10 mouse cellular contexts compared by ENCODE assay signal in the genomic region with DNA sequence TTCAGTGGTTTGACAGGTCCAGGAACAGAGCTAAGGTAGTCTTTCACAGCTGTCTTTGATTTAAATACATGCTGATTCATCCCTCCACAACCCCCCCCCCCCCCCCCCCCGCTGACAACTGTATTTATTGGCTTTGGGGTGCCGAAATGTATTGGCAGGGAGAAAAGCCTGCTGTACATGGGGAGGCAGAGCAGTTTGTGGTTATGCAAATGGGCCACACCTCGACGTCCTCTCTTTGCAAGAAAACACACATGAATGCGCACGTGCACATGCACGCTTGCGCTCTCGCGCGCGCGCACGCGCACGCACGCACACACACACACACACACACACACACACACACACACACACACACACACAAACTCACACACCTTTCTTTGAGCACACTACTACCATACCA. TPM values are rescaled to one million over a fixed set of nuclear protein-coding genes. Genes with fewer than 3 reads are reported as not detected.
DNase-seq lines count a peak whose midpoint lies in the region; ATAC-seq lines count a peak whose summit lies in the region.
"Had no signal": no experiment of that assay in that cellular context is flagged by ENCODE, and none has a peak within 500 bp of the region (broad histone marks: within the 10 kb centered on the region; RNA-seq: fewer than 3 reads in every experiment).

No protein-coding gene starts in this region.

- intact Hi-C loops in heart, postnatal 14 days (cut with DNase I), result no loop called here

- peak overlapping the region; percentile 28 for H3K4me2 ChIP-seq in heart, embryonic 13.5 days

- H3K27ac ChIP-seq in heart, embryonic 13.5 days (replicated peaks), result no peak overlapping the region
- H3K27ac ChIP-seq in midbrain, embryonic 10.5 days (replicated peaks), result no peak overlapping the region

- no peaks in the 10 kb centered on the region for H3K4me1 ChIP-seq in heart, embryonic 13.5 days
- H3K4me1 ChIP-seq in midbrain, embryonic 10.5 days, result peaks cover 28% of the 10 kb centered on the region

- H3K36me3 ChIP-seq in heart, embryonic 13.5 days, result no peaks in the 10 kb centered on the region
- no peaks in the 10 kb centered on the region for H3K36me3 ChIP-seq in midbrain, embryonic 10.5 days

- no peak for DNase-seq in heart, postnatal 14 days
- DNase-seq in thymus, postnatal 0 days (ENCODE audit: low spot score), result peak; percentile 5
- no peak for DNase-seq in thymus, postnatal 14 days
- no peak for DNase-seq in midbrain, embryonic 10.5 days (ENCODE audit: low spot score)
- DNase-seq in layer of hippocampus, postnatal 10 days (ENCODE audit: low spot score in 2 of 2), result no peak
- DNase-seq in MN1 (ENCODE audit: low spot score), result no peak
- no peak for DNase-seq in kidney, adult 9 months
- DNase-seq: adrenal gland, postnatal 36 days; lung, postnatal 4 days had no signal

- H3K9ac ChIP-seq in heart, embryonic 13.5 days, result no peak overlapping the region

- no peak overlapping the region for H3K4me3 ChIP-seq in heart, embryonic 13.5 days
- H3K4me3 ChIP-seq in midbrain, embryonic 10.5 days, result peak overlapping the region; percentile 22; the same call in 1 of the 2 replicates

- H3K9me3 ChIP-seq in heart, embryonic 13.5 days, result no peaks in the 10 kb centered on the region
- no peaks in the 10 kb centered on the region for H3K9me3 ChIP-seq in midbrain, embryonic 10.5 days (replicated peaks)

- WGBS in heart, embryonic 13.5 days, result 73% methylated on average over 17 of the region's 17 CpGs
- 63% methylated on average over 17 of the region's 17 CpGs for WGBS in midbrain, embryonic 10.5 days

- H3K27me3 ChIP-seq in heart, embryonic 13.5 days (replicated peaks), result 0 out of 2 replicates have a peak, but pooled peaks cover 3% of the 10 kb centered on the region
- H3K27me3 ChIP-seq in midbrain, embryonic 10.5 days (ENCODE audit: low read depth, poor library complexity, severe bottlenecking), result peaks cover 25% of the 10 kb centered on the region

- no peak for ATAC-seq in heart, embryonic 13.5 days (ENCODE audit: extremely low read depth, insufficient number of reproducible peaks, low FRiP score, low TSS enrichment)

RNA-seq across cellular contexts. Expression of gene Gm12689, which starts 58.5 kb away (rescaled TPM):
- 0.13 TPM in 1 of 2 replicates, not detected in the other for polyA plus RNA-seq in heart, embryonic 13.5 days (2015; fragmentation: Nextera tagmentation; extraction: Ambion mirVana)
- under 1 TPM in 1 of 2 experiments, not detected in 1; 0.26 TPM for total RNA-seq in heart, postnatal 14 days (2021)
- not detected in 2 replicates for polyA plus RNA-seq in thymus, postnatal 0 days (2015; fragmentation: Nextera tagmentation; extraction: Ambion mirVana)
- polyA plus RNA-seq in midbrain, embryonic 10.5 days (2016; fragmentation: Nextera tagmentation; extraction: Ambion mirVana), result not detected in 2 replicates
- total RNA-seq in layer of hippocampus, postnatal 10 days (2021), result under 1 TPM; 0.40 to 0.62 TPM
